Mouse (Mus musculus) ES-E14 (cell line): ENCODE data around the gene Tbc1d2b. TPM values are rescaled to one million over a fixed set of nuclear protein-coding genes. Genes with fewer than 3 reads are reported as not detected.

Source experiments
- DNase-seq: peaks from one replicate; pipeline ENCODE4 v3.0.0-alpha.2; 2013; ENCODE audit warnings: low read depth, low spot score
- H3K27ac ChIP-seq: 2 replicates; pipeline ENCODE4 v1.5.1; 2012; ENCODE audit warnings: low read depth, mild to moderate bottlenecking, low read length, moderate library complexity, mixed read lengths; ENCODE audit not compliant: poor library complexity, insufficient read depth, severe bottlenecking
- H3K36me3 ChIP-seq: 2 replicates; pipeline ENCODE4 v1.6.1; 2012; ENCODE audit warnings: mild to moderate bottlenecking, low read length, moderate library complexity, mixed read lengths; ENCODE audit not compliant: control insufficient read depth, poor library complexity, insufficient read depth, severe bottlenecking
- H3K4me1 ChIP-seq, 2 experiments: fragments of 150-350 bp in 1 of 2; sonication (generic) in 1 of 2; 2 replicates each; pipeline ENCODE4 v1.6.1; 2012; ENCODE audit warnings: low read length in 2 of 2, mild to moderate bottlenecking in 1 of 2, mixed read lengths in 1 of 2; ENCODE audit not compliant: control insufficient read depth in 2 of 2, insufficient read depth in 2 of 2, poor library complexity in 1 of 2
- H3K4me3 ChIP-seq, 2 experiments: fragments of 150-350 bp in 1 of 2; sonication (generic) in 1 of 2; 2 replicates each; pipeline ENCODE4 v1.5.1; 2012; ENCODE audit warnings: low read length in 2 of 2, low read depth in 1 of 2, mild to moderate bottlenecking in 1 of 2, mixed read lengths in 1 of 2; ENCODE audit not compliant: insufficient read depth in 1 of 2, poor library complexity in 1 of 2, severe bottlenecking in 1 of 2
- H3K9ac ChIP-seq: 2 replicates; pipeline ENCODE4 v1.6.1; 2012; ENCODE audit warnings: low read depth, mild to moderate bottlenecking, low read length, mixed read lengths; ENCODE audit not compliant: poor library complexity, insufficient read depth, severe bottlenecking
- H3K9me3 ChIP-seq: fragments of 150-350 bp; sonication (generic); 2 replicates; pipeline ENCODE4 v1.6.1; 2012; ENCODE audit warnings: low read depth, mild to moderate bottlenecking, low read length; ENCODE audit not compliant: control insufficient read depth, insufficient read depth
- CHD2 ChIP-seq: IDR thresholded peaks from 2 replicates; pipeline ENCODE4 v1.6.1; 2014; ENCODE audit warnings: mild to moderate bottlenecking, low read depth, low read length, inconsistent platforms
- HCFC1 ChIP-seq: IDR thresholded peaks from 2 replicates; pipeline ENCODE4 v1.6.1; 2012; ENCODE audit warnings: low read length, inconsistent platforms, borderline replicate concordance; ENCODE audit not compliant: insufficient read depth
- MAFK ChIP-seq: IDR thresholded peaks from 2 replicates; pipeline ENCODE4 v1.6.1; 2014; ENCODE audit warnings: mild to moderate bottlenecking, low read depth, low read length, inconsistent platforms; ENCODE audit not compliant: insufficient read depth
- ZC3H11A ChIP-seq: IDR thresholded peaks from 2 replicates; pipeline ENCODE4 v1.6.1; 2012; ENCODE audit warnings: low read depth, mild to moderate bottlenecking, inconsistent platforms, low read length, borderline replicate concordance
- ZNF384 ChIP-seq: IDR thresholded peaks from 2 replicates; pipeline ENCODE4 v1.6.1; 2012; ENCODE audit warnings: low read depth, low read length, inconsistent platforms
- in situ Hi-C, 2 experiments: fragments of 600-800 bp; cut with MboI; formaldehyde crosslinking; loops; one replicate each; pipeline ENCODE4 v1.15.1; 2025; ENCODE audit warnings: low sequenced_read_pairs in 2 of 2, inconsistent platforms in 1 of 2; ENCODE audit not compliant: unreplicated experiment in 2 of 2
- total RNA-seq: library from RNA; depleted of rRNA; stranded (reverse); fragments of 300-350 nt; gene quantifications from 2 replicates; pipeline ENCODE4 v1.2.3, GENCODE M21; 2012

Gene Tbc1d2b
- total RNA-seq, 1 experiment = 10.2 TPM

- H3K4me3 ChIP-seq = no peak overlapping the region
- DNase-seq = no peak
- H3K4me1 ChIP-seq = peaks cover 0 to 2% of the 10 kb centered on the region in 2 experiments; a peak in 1 of 4 replicates
- no peaks in the 10 kb centered on the region for H3K9me3 ChIP-seq
- H3K27ac ChIP-seq = no peak overlapping the region
- in situ Hi-C loops = no loop called here
- TF ChIP-seq CHD2 = no peak
- no peaks in the 10 kb centered on the region for H3K36me3 ChIP-seq
- H3K9ac ChIP-seq = no peak overlapping the region
These were observed 100.6 kb downstream of the Tbc1d2b start for GRCm38 (mm10) chr9:90169965-90170364.

- H3K9me3 ChIP-seq = no peaks in the 10 kb centered on the region
- no peak for TF ChIP-seq ZNF384
- no peak for TF ChIP-seq CHD2
- no peak for TF ChIP-seq ZC3H11A
- TF ChIP-seq HCFC1 = no peak
- no peak for TF ChIP-seq MAFK
- no peak overlapping the region for H3K27ac ChIP-seq
- H3K4me3 ChIP-seq = no peak overlapping the region
- H3K36me3 ChIP-seq = no peaks in the 10 kb centered on the region
- 0 out of 4 replicates have a peak, but pooled peaks cover 0 to 2% of the 10 kb centered on the region in 2 experiments for H3K4me1 ChIP-seq
- no peak overlapping the region for H3K9ac ChIP-seq
- DNase-seq = no peak
- in situ Hi-C loops = no loop called here
These were observed 104.0 kb downstream of the Tbc1d2b start for GRCm38 (mm10) chr9:90166615-90167014.

GRCm38 (mm10) chr9:90165590-90165989, 105.0 kb downstream of the Tbc1d2b start:
- in situ Hi-C loops = no loop called here
- H3K9ac ChIP-seq = no peak overlapping the region
- H3K27ac ChIP-seq = no peak overlapping the region
- no peak for DNase-seq
- H3K9me3 ChIP-seq = no peaks in the 10 kb centered on the region
- H3K4me1 ChIP-seq = 0 out of 4 replicates have a peak, but pooled peaks cover 0 to 2% of the 10 kb centered on the region in 2 experiments
- no peak for TF ChIP-seq ZC3H11A
- TF ChIP-seq MAFK = no peak
- TF ChIP-seq CHD2 = no peak
- TF ChIP-seq HCFC1 = no peak
- no peak for TF ChIP-seq ZNF384
- no peak overlapping the region for H3K4me3 ChIP-seq
- no peaks in the 10 kb centered on the region for H3K36me3 ChIP-seq

- H3K27ac ChIP-seq = no peak overlapping the region
- no peak overlapping the region for H3K9ac ChIP-seq
- no peak for TF ChIP-seq CHD2
- no peak for TF ChIP-seq MAFK
- no peak for TF ChIP-seq ZNF384
- in situ Hi-C loops = no loop called here
- no peak overlapping the region for H3K4me3 ChIP-seq
- no peak for DNase-seq
- no peaks in the 10 kb centered on the region for H3K36me3 ChIP-seq
- H3K4me1 ChIP-seq = 0 out of 4 replicates have a peak, but pooled peaks cover 0 to 2% of the 10 kb centered on the region in 2 experiments
- no peaks in the 10 kb centered on the region for H3K9me3 ChIP-seq
These were observed 105.7 kb downstream of the Tbc1d2b start for GRCm38 (mm10) chr9:90164670-90165453.

GRCm38 (mm10) chr9:90163749-90164095, 106.9 kb downstream of the Tbc1d2b start:
- no peak for DNase-seq
- Histone ChIP-seq H3K9ac (peak overlapping the region; percentile 61), H3K4me3 (peak overlapping the region; percentile 72 to 73), H3K27ac (no peak overlapping the region), H3K36me3 (no peaks in the 10 kb centered on the region), H3K4me1 (0 out of 4 replicates have a peak, but pooled peaks cover 0 to 2% of the 10 kb centered on the region in 2 experiments), H3K9me3 (no peaks in the 10 kb centered on the region)
- in situ Hi-C loops = no loop called here
- no peak for TF ChIP-seq CHD2
